Mouse (Mus musculus) G1E (cell line): ENCODE measurements around the gene Rhebl1.

Experiments
- CTCF ChIP-seq: IDR thresholded peaks from 2 replicates; pipeline ENCODE4 v1.5.1; 2012; ENCODE audit warnings: low read depth, low read length, inconsistent platforms, mixed read lengths
- GATA1 ChIP-seq: IDR thresholded peaks from 2 replicates; pipeline ENCODE4 v1.6.1; 2012; ENCODE audit warnings: borderline replicate concordance, low read length, inconsistent platforms, mixed read lengths
- GATA2 ChIP-seq: IDR thresholded peaks from 2 replicates; pipeline ENCODE4 v1.6.1; 2012; ENCODE audit warnings: low read depth, low read length, inconsistent platforms, borderline replicate concordance
- POLR2AphosphoS5 ChIP-seq: IDR thresholded peaks from 2 replicates; pipeline ENCODE4 v1.6.1; 2012; ENCODE audit warnings: low read depth, low read length, inconsistent platforms; ENCODE audit not compliant: insufficient replicate concordance
- TAL1 ChIP-seq: conservative IDR thresholded peaks from 2 replicates; pipeline ENCODE4 v1.6.1; 2012; ENCODE audit warnings: low read depth, low read length, inconsistent platforms, mixed read lengths

DNA sequence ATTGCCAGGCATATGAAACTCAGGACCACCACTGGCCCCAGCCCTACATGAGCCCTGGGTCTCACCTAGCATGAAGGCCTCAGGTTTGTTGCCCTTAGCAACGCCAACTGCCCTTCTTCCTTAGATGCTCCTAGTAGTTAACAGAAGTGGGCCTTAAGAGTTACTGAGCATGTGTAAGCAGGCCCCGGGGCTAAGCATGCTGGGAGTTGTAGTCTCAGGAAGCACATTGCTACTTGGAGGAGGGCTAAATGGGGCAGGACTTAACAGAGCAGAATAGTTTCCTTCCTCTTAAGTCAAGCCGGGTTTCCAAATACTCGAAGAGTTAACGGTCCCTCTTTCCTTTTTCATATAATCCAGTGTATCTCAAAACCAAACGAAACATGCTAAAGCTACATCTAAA is 27.0 kb downstream of the Rhebl1 start:
- TF ChIP-seq POLR2AphosphoS5 (no peak), CTCF (no peak), TAL1 (no peak), GATA1 (no peak), GATA2 (no peak)
